Mouse (Mus musculus) bone marrow macrophage, adult 2 months (primary cell): ENCODE results near the gene Emc10.

ENCODE experiments used
- CTCF ChIP-seq: IDR thresholded peaks from 2 replicates; pipeline ENCODE4 v1.5.1; 2012; ENCODE audit warnings: low read depth, mild to moderate bottlenecking, low read length, moderate library complexity
- POLR2A ChIP-seq: IDR thresholded peaks from 2 replicates; pipeline ENCODE4 v1.6.1; 2012; ENCODE audit warnings: mild to moderate bottlenecking, low read depth, low read length, borderline replicate concordance

DNA sequence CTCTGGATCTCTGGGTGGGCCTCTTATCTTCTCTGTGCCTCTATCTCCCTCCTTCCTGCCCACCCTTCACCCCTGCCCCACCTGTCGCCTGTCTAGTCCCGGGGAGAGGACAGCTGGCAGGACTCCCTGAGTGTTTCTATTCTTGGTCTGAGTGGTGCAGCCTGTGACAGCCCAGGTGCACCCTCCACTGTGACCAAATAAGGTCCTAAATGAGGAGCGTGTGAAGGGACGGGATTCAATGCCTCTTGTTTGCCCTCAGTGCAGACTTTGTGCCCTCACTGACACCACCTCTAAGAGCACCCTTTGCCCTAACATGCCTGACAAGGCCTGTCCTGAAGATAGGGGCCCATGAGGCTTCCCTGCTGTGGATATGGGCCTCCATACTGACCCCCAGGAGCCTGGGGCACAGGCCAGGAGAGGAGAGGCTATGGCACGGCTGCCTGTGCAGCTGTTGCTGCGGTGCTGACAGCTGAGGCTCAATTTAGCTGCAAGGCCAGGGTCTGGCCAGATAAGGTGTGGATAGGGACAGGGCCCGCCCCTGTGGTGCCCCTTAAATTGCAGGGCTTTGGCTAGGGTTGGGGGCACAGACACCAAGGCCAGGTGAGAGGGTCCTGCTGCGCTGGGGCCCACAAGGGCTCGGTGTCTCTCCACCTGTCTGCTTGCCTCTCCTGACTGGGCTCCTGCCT lies 23.2 kb downstream of the Emc10 start:
- TF ChIP-seq POLR2A (no peak), CTCF (no peak)
